Mouse (Mus musculus): Measurements from ENCODE around the gene 4930469K13Rik.

Gene 4930469K13Rik

DNA sequence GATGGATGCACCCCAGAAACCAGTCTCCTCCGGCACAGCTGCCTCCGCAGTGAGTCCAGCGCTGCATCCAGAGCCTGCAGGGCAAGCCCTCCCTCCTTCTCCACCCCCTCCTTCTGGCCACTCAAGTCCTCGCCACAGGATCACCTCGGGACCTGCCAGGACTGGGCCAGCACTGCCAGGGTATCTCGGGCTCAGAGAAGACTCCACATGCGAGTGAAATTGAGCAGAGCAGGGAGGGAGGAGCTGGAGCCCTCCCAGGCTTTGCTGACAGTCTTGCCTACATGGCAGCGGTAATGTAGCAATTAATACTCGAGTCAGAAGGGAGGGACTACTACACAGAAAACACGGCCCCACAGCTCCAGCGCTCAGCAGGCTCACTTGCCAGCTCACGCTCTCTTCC is 105.4 kb downstream of the 4930469K13Rik start, which contains the start of gene Kcnip1:
Gene Kcnip1 (minus strand): TSS at position 215 of the 400 bp plus-strand sequence.
- no peak for DNase-seq (ENCODE audit: low read depth, low spot score)

GRCm38 (mm10) chr11:33990002-33990401 is 108.4 kb downstream of the 4930469K13Rik start:
- DNase-seq (ENCODE audit: low read depth, low spot score): no peak

DNA sequence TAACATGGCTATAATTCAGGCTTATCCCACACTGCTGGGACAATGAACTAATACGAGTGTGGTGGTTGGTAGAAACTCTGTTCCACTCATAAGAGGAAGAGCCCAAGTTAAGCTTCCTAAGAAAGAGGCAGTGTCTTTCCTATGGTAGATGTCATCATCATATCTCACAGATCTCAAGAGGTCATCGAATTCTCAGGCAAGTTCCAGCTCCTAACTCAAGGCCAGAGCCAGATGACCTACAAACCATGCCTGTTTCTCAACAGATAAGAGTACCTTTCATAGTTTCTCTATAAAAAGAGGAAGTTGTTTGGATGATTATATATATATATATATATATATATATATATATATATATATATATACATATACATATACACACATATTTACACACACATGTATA is 111.8 kb downstream of the 4930469K13Rik start:
- DNase-seq (ENCODE audit: low read depth, low spot score): no peak

- no peak for DNase-seq (ENCODE audit: low read depth, low spot score)
Observed at GRCm38 (mm10) chr11:33980146-33980545, 118.2 kb downstream of the 4930469K13Rik start.

DNA sequence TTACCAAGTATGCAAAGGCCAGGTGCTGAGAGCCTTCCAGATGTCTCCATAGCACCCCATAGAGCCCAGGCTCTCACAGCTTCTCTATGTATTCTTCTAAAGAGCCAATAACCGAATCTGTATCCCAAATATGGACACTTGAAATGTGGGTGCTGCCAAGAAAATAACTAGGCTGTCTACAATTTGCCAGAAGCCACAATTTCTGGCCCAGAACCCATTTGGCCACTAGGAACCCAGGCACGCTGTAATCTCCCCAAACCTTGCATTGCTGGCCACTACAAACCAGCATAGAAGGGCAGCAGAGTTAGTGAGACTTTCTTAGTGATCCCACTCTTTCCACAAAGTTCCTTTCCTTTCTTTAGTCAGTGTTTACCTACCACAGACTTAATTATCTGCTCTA is 123.2 kb downstream of the 4930469K13Rik start:
- DNase-seq (ENCODE audit: low read depth, low spot score): no peak

DNA sequence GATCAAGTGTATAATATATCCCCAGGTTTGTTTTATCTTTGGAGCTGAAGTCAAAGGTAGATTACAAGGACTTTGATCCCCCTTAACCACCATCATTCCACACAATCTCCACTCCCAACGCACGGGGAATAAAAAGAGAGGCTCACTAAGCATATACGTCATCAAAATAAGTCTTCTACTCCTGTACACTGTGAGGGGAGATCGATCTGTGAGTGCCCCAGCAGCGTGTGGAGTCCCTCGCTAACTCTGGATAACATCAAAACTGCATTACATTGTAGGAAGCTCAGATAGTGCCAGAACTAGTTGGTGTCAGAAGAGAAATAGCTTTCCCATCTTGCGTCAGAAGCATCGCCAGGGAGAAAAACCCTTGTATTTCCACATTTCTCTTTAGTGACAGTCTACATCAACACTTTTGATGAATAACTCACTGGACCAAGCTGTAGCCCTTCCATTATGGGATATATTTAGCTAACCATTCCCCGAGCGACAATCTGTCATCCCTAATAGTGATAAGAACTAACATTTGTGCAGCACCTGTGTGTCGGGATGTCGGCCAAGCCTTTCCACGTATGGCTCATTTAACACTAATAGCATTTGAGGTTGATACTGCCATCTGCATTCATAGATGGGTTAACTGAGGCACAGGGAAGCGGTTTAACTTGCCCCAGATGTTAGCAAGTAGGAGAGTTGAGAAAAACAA is 123.9 kb downstream of the 4930469K13Rik start:
- DNase-seq (ENCODE audit: low read depth, low spot score): no peak

DNA sequence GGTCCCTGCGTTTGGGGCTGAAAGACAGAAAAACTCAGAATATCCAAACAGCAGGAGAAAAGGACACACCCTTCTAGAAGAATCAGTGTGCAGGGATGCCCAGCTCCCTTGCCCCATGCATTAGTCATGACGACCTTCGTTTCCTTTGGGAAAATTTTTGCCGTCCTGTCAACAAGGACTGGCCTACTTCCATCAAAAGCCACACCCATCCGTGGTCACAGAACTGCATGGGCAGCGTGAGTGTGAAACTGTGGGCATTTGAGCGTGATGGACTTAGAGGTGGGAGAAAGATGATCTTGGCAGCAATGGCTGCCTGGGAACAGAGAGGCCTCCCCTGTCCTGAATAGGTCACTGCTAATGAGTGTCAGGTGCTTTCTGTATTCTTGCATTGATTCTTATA is 126.2 kb downstream of the 4930469K13Rik start:
- DNase-seq (ENCODE audit: low read depth, low spot score): no peak

GRCm38 (mm10) chr11:33969199-33969598 is 129.2 kb downstream of the 4930469K13Rik start:
- DNase-seq (ENCODE audit: low read depth, low spot score): no peak

GRCm38 (mm10) chr11:33967708-33968107 is 130.6 kb downstream of the 4930469K13Rik start:
- no peak for DNase-seq (ENCODE audit: low read depth, low spot score)

GRCm38 (mm10) chr11:33965380-33965779 is 133.0 kb downstream of the 4930469K13Rik start:
- no peak for DNase-seq (ENCODE audit: low read depth, low spot score)

GRCm38 (mm10) chr11:33962688-33963407 is 135.5 kb downstream of the 4930469K13Rik start, which contains the start of gene Kcnmb1:
Kcnmb1 (plus strand) TSS chr11:33963013.
- no peak for DNase-seq (ENCODE audit: low read depth, low spot score)

DNA sequence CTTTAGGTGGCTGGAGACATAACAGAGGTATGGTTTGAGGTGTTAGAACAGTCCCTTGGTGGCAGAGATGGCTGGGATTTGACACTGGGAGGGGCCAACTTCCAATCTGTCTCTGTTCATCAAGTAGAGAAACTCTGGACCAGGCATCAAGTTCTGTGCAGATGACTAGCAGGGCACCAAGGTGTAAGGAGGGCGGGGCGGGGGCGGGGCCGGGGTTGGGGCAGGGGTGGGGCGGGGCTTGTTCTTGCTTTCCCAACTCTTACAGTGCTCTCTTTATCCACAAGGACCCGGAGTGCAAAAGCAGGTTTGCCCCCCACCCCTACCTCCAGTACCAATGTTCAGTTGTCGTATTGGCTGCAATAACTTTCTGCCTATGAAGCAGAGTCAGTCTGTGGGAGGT is 136.2 kb downstream of the 4930469K13Rik start:
- no peak for DNase-seq (ENCODE audit: low read depth, low spot score)

DNA sequence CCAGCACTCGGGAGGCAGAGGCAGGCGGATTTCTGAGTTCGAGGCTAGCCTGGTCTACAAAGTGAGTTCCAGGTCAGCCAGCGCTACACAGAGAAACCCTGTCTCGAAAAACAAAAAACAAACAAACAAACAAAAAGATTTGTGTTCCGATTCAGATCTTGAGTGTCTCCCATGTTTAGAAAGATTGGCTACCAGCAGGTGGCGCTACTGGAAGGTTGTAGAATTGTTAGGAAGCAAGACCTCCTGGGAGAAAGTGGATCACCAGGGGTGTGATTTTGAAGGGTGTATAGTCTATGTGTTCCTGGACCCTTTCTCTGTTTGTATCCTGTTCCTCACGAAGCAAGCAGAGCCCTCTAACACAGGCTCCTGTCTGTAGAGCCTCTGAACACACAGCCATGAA is 139.6 kb downstream of the 4930469K13Rik start:
- DNase-seq (ENCODE audit: low read depth, low spot score): no peak

- no peak for DNase-seq (ENCODE audit: low read depth, low spot score)
Observed at GRCm38 (mm10) chr11:33957595-33957994, 140.8 kb downstream of the 4930469K13Rik start.

- DNase-seq (ENCODE audit: low read depth, low spot score): no peak
Observed at GRCm38 (mm10) chr11:33956623-33957022, 141.7 kb downstream of the 4930469K13Rik start.

DNA sequence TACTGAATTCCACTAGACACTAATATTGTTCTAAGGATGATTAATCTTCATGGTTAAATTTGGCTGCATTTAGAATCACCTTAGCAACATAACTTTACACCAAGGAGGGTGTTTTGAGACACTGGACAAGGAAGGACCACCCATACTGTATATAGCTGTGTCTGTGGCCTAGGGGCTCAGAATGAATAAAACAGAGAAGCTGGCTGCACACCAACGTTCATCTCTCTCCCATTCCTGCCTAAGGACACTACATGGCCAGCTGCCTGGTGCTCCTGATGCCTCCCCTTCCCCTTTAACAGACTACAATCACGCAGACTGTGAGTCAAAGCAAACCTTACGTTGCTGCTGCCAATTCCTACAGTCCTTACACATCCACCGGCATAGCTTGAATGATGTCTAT is 142.4 kb downstream of the 4930469K13Rik start:
- DNase-seq (ENCODE audit: low read depth, low spot score): no peak

- DNase-seq (ENCODE audit: low read depth, low spot score): no peak
Observed at GRCm38 (mm10) chr11:33951684-33952625, 146.4 kb downstream of the 4930469K13Rik start.

DNA sequence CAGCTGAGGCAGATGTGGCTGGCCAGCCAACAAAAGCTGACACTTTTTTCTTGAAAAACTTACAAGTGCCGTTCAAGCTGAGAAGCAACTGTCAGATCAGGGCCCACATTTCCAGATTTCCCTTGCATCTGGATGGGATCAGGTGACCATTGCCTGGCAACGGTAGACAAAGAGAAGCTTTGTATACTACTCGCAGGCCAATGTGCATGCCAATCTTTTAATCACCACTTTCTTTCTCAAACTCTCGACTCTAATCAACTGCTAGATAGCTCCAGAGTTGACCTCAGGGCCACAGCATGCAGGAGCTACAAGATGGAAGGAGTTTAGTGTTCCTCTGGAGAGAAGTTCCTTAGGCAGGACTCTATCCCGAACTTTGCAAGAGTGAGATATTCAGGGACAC is 147.2 kb downstream of the 4930469K13Rik start:
- DNase-seq (ENCODE audit: low read depth, low spot score): no peak

DNA sequence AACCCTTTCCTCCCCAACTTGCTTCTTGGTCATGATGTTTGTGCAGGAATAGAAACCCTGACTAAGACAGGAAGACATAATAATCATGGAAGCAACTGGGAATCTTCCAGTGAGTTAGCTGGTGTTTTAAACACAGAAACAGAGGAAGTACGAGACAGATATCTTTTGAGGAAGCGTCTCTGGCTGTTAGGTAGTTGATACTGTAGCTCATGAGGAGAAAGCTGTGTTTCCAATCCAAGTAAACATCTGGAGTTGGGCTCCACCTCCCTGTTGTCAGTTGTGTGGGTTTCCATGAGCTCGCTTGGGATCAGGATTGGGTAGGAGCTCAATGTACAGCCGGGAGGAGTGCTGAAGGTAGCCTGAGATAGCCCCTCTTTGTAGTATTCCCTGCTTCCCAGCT is 151.9 kb downstream of the 4930469K13Rik start:
- no peak for DNase-seq (ENCODE audit: low read depth, low spot score)

GRCm38 (mm10) chr11:33944786-33945328 is 153.5 kb downstream of the 4930469K13Rik start:
- no peak for DNase-seq (ENCODE audit: low read depth, low spot score)

DNA sequence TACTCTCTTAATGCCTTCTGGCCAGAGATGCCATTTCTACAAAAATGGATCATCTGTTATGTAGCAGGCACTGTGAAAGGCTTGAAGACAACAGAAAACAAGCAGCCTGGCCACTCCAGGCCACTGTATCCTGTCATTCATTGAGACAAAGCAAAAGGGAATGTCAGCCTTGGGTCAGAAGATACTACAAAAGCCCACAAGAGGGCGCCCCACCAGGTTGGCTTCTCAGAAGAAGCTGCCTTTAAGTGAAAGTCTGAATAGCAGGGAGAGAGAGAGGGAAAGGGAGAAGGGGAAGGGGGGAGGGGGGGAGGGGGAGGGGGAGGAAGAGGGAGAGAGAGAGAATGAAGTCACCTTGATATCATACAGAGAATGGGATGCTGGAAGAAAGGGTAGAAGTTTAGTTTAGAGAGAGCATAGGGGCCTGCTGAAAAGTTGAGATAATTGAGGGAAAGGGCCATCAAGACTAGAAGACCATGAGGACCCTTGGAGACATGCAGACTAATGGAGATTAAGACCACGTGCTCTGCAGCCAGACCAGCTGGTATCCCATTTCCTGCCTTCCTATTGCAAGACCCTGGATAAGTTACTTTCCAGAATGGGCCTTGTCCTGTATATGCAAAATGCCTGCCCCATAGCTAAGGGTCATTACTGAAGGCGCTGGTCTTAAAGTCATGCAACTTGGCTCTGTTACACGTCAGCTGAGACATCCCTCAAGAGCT is 154.1 kb downstream of the 4930469K13Rik start:
- DNase-seq (ENCODE audit: low read depth, low spot score): no peak
